Mouse (Mus musculus): ENCODE results near the gene Vmn1r43.
"Not testable (repeated sequence)": the region's sequence is repeated elsewhere in the genome, so short reads cannot be mapped to it uniquely, and the experiment has no call there.

The Vmn1r43 gene

GRCm38 (mm10) chr6:89876313-89876712, at the start of gene Vmn1r43, which contains the start of gene Vmn1r42:
Vmn1r43 (minus strand) TSS chr6:89876413.
Vmn1r42 (minus strand) TSS chr6:89876413.
- DNase-seq (ENCODE audit: low read depth), result not testable (repeated sequence)

GRCm38 (mm10) chr6:89883812-89884211, 7.6 kb upstream of the Vmn1r43 start:
- DNase-seq (ENCODE audit: low read depth), result no peak

GRCm38 (mm10) chr6:89883360-89883759, 7.1 kb upstream of the Vmn1r43 start, which contains the start of gene Vmn1r44:
Vmn1r44 (plus strand) TSS chr6:89883660.
- DNase-seq (ENCODE audit: low read depth), result no peak

DNA sequence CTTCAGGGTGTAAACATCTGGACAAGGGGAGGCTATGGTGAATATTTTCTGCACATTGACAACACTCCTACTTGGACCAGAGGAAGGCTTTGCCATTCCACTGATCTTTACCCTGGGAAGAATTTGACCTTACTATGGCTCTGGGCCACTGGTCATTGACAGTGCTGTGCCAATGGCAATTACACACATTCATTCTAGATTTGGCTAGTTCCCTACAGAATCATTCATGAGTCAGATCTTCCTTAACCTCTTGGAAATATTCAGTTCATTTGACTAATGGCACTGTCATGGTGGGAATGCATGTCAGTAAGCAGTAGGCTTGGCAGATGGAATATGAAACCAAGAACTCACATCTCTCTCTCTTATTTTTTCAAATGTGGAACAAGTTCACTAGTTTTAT, 4.7 kb upstream of the Vmn1r43 start:
- DNase-seq (ENCODE audit: low read depth), result no peak

DNA sequence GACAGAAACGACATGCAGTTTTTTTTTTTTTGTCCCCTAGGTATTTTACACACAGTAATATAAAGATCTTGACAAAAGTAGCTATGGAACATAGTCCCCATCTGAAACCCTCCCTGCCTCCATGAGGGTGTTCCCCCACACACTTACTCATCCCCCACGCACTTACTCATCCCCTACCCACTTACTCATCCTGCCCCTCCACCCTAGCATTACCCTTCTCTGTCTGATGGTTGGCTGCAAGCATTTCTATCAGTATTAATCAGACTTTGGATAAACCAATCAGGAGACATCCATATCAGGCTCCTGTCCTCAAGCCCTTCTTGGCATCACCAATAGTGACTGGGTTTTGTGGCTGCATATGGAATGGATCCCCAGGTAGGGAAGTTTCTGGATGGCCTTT, 750 bp upstream of the Vmn1r43 start:
- DNase-seq (ENCODE audit: low read depth), result no peak

GRCm38 (mm10) chr6:89867976-89868375, 8.2 kb downstream of the Vmn1r43 start:
- no peak for DNase-seq (ENCODE audit: low read depth)

GRCm38 (mm10) chr6:89867276-89867675, 8.9 kb downstream of the Vmn1r43 start:
- no peak for DNase-seq (ENCODE audit: low read depth)

DNA sequence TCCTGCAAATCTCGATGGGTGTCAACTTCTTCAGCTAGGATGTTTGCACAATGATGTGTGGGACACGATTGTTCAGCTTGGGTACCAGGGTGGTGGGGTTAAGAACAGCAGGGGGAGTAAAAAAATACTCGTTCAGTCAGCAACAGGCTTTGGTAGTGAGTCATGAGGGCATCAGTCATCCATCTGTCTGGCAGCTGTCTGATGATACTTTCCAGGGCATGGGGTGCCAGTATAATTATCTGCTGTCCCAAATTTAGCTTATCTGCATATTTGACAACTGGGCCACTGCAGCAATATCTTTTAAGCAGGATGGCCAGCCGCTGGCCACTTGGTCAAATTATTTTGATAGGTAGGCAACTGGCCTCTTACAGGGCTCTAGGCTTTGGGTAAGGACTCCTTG, 12.4 kb downstream of the Vmn1r43 start:
- no peak for DNase-seq (ENCODE audit: low read depth)

DNA sequence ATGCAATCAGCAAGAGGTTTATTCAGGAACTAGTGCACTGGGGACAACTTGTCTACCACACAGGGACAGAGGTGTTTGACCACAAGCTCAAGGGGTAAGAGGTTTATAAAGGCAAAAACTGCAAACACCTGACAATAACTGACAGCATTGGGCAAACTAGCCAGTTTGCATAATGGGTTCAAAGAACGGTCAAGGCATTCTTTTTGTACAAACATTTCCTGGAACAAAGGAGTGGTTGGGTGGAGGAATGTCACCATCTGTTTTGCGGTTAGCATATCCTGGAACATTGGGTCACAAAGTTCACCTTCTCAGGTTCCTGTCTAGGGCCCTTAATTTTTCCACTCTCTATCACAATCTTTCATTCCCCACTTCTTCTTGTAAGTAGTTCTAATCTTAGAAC, 16.4 kb downstream of the Vmn1r43 start:
- DNase-seq (ENCODE audit: low read depth), result no peak

GRCm38 (mm10) chr6:89857552-89857951, 18.7 kb downstream of the Vmn1r43 start:
- no peak for DNase-seq (ENCODE audit: low read depth)
